Mouse (Mus musculus) adrenal gland, postnatal 25 days (tissue): ENCODE measurements around the gene Abcd1. TPM values are rescaled to one million over a fixed set of nuclear protein-coding genes. Genes with fewer than 3 reads are reported as not detected.
A peak's percentile ranks its signal among the peaks of the same experiment; 100 is the strongest.
"Not testable (repeated sequence)": the region's sequence is repeated elsewhere in the genome, so short reads cannot be mapped to it uniquely, and the experiment has no call there.

ENCODE experiments used
- DNase-seq: peaks from one replicate; pipeline ENCODE4 v3.0.0; 2021; ENCODE audit warnings: mixed read lengths
- long read RNA-seq: library from polyadenylated mRNA; stranded (forward); transcript quantifications from one replicate; pipeline ENCODE4 v2.0.0, GENCODE M21; 2021
- total RNA-seq: library from RNA; stranded (reverse); gene quantifications from 2 replicates; pipeline ENCODE4 v1.2.3, GENCODE M21; 2021

The Abcd1 gene
- 29.7 and 37.0 TPM in 2 replicates for total RNA-seq
- long read RNA-seq, transcript Abcd1-201 (10 exons, 3,648 nt), result major isoform, 7 of 8 reads
- long read RNA-seq, partial matches to known transcripts, result 1 of 8 reads
- long read RNA-seq, other reads (novel, unspliced or antisense), result 0 of 8 reads

DNA sequence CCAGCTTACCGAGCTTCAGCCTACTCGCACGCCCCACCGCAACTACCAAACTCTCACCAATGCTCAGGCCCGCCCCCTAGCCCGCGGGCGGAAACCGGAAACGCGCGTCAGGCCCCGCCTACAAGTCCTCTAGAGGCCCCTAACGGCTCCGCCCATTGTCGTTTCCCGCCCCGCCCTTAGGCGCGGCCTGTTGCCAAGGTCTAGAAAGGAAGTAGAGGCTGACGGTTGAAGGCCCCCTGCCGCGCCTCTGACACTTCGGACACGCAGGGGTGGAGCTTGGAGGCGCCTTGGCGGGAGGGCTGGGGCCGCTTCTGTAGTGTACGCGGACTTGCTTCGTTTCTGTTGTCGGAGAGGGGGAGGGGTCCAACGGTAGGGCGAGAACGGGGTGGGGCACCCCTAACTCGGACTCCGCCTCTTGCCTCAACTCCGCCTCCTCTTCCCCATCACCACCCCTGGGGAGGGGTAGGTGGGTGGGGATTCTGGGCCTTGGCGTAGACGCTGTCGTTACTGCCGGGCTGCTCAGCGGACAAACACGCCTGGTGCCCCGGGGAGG is at the start of gene Abcd1, which contains the start of gene Bcap31:
Abcd1 (plus strand) TSS at position 489 of the 553 bp plus-strand sequence.
Bcap31 (minus strand) TSS at position 67 of the 553 bp plus-strand sequence.
- DNase-seq, result peak; percentile 92

DNA sequence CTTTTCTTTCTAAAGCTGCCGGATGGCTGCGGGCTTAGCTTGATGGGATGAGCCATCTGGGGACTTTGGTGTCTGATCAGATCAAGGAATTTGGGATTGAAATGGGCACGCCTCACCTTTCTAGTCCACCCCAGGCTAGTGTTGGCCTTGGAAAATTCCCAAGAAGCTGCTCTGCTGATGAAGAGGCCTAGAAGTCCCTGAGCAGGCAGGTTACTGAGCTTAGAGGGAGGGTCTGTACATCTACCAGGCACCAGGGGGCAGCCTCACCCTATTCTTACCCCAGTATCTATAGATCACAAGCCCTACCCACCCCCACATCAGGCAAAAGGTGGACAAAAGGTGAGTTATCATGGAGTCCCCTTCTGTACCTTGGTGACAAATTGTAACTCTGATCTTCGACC is 44.4 kb upstream of the Abcd1 start:
- DNase-seq, result peak; percentile 61

DNA sequence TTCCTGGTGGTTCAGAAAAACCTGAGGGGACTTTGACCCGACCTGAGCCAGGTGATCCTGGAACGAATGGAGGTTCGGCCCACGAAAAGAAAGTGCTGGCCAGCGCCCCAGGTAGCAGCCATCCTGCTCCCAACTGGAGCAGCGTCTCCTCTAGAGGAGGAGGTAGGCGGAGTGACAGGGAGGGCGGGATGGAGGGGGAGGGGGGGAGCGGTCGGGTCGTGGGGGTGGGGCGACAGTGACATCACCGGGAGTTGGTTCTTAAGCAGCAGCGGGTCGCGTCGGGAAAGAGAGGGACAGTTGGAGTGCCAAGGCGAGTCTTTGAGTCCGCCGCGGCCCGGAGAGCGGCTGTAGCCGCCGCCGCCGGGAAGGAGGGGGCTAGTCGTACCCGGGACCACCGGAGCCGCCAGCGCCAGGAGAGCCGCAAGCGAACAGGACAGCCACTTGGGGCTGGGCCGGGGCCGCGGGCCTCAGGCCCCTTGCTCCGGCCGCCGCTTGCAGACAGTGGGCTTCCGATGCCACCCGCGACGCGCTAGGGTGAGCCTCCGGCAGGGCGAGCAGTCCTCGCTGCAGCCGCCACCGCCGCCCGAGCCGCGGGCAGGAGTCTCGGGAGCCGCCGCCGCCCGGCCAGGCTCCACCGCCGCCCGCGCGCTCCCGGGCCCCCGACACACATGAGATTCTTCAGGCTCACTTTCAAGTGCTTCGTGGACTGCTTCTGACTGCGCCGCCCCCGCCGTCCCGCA is 43.3 kb upstream of the Abcd1 start, which contains the start of gene Slc6a8:
Slc6a8 (plus strand) TSS at position 272 of the 740 bp plus-strand sequence.
- peak; percentile 83 for DNase-seq

DNA sequence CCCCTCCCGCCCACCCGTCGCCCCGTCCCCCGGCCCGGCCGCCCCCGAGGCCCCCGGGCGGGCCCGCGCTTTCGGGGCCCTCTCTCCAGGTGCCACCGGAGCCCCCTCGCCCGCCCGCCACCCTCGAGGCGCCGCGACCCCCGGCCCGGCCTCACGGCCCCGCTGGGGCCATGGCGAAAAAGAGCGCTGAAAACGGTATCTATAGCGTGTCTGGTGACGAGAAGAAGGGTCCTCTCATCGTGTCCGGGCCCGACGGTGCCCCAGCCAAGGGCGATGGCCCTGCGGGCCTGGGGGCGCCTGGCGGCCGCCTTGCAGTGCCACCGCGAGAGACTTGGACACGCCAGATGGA is 42.8 kb upstream of the Abcd1 start:
- DNase-seq, result no peak

DNA sequence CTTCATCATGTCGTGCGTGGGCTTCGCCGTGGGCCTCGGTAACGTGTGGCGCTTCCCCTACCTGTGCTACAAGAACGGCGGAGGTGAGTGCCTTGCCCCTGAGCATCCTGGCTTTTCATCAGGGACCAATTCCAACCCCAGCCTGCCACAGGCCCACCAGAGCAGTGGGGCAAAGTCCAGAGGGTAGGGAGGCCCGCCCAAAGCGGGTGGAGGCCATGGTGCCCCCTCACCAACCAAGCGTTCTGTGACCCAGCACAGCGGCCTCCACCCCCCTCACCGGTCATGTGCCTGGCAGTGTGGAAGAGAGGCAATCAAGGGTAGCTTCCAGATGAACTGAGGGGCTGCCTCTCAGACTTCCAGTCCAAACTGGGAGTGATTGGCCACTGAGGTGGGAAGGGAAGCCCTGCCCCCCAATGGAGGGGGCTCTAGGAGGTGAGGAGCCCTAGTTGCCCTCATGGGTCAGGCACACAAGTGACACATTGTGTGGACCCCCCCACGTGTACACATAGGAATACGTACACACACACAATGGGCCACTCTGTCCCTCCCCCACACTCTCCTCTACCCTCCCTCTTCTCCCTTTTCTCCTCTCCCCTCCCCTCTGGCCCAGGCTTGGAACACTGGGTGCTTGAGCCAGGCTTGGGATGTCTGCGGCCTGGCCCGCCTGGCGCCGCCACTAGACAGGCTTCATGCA is 42.3 kb upstream of the Abcd1 start:
- no peak for DNase-seq

DNA sequence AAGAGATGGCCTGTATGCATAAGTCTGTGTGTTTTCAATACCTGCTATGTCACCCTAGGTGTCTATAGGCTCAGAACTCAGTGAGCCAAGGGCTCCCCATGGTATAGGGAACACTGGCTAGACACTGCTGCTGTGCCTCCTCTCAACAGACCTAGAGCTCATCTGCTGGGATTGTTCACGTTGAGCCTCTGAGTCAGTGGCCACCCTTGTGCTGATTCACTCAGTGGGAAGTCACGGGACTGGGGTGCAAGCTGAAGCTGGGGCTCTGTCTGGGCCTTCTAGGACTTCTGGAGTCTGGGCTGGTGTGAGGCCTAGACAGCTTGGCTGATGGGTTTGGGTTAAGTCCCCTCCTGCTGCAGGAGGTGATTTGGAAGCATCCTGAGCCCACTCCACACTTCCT is 41.2 kb upstream of the Abcd1 start:
- DNase-seq, result peak; percentile 42

DNA sequence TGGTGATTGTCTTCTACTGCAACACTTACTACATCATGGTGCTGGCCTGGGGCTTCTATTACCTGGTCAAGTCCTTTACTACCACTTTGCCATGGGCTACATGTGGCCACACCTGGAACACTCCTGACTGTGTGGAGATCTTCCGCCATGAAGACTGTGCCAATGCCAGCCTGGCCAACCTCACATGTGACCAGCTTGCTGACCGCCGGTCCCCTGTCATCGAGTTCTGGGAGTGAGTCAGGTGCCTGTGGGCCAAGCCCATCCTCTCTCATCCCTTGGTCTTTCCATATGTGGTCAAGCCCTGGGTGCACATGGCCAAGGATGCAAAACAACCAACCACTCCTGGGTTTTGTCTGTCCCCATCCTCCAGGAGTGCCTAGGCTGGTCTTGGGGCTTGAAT is 39.7 kb upstream of the Abcd1 start:
- DNase-seq, result no peak

DNA sequence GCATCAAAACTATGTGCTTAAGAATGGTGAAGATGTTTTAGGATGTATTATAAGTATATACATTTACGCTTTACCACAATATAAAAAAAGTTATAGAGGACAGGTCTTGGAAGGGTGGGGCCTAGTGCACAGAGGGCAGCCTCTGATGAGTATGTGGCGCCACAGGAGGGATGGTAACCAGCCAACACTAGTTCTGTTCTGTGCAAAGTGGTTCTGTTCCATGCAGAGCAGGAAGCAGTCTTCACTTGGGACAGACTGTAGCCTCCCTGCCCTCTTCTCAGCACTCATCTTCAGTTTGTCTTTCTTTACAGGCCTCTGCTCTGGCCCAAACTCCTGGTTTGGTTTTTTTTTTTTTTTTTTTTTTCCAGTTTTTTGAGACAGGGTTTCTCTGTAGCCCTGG is 32.2 kb upstream of the Abcd1 start:
- no peak for DNase-seq

DNA sequence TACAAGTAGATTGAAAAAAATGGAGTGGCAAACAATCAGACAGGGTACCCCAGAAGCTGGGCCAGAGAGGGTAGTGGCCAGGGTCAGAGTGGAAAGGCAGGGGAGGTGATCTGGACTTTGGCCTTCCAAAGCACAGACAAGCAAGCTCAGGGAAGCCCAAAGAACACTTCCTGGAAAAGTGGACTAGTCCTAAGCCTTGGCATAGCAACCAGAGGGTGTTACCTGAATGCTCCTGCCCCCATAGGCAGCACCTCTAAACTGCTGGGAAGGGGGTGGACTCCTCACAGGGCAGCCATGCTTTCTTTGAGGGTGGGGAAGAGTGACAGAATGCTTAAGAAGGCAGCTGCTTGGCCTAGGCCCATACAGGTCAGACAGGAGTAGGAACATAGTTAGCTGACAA is 31.4 kb upstream of the Abcd1 start:
- no peak for DNase-seq

DNA sequence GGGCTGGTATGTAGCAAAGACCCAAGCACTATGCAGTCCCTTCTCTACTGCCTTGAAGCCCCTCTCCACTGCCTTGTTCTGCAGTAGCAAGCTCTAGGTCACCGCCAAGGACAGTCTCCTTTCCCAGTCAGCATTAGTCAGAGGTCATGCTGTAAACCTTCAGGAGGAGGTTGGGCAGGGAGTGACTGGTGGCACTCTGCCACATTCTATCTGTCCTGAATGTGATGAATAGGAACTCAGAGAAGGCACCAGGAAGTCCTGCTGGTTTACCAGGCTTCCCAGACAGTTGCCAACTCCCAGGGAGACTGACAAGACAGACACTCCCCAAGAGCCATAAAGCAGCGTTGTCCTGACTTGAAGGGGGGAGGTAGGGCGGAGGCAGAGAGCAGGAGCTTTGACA is 30.8 kb upstream of the Abcd1 start:
- peak; percentile 43 for DNase-seq

DNA sequence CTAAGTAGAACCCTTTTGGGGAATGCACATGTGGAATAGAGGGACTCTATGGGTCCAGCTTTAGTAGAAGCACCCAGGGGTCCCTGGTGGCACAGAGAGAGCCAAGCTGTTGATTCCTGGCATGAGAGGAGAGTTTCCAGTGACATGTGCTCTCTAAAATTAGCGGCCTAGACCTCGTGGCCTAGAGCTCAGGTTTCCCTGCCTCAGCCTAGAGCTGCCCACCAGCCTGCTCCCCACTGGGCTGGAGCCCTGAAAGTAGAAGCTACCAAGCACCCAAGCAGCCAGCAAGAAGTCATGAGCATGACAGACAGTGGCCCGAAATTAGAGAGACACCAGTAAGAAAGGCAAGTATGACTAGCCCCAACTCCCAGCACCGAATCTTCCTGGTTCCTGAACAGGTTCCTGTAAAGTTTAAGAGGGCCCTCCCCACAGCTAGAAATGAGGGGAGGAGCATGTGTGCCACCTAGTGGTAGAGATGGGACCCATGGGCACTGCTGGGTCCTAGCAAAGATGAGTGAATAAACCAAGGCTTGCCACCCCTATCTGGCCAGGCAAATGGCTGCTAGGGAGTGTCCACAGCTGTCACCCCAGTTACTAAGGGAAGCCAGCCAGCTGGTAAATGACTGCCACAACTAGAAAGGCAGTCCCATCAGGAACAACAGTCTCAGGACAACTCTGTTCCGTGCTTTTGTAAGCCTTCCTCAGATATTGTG is 25.3 kb upstream of the Abcd1 start:
- DNase-seq, result peak; percentile 54

DNA sequence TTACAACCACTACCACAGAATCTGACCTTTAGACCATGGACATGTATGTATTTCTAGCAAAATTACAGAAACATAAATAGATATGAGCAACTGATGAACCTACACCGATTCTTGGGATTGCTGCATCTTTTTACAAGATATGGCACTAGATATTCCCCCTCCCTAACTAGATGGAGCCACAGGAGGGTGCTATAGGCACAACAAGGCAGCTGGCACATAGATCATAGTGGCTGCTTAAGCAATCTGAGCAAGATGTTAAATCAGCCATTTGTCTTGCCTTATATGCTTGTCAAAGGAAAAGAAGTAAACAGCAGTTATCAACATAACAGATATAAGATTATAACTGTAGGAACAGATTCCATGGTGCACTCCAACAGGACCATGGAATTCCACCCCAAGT is 15.9 kb upstream of the Abcd1 start:
- DNase-seq, result no peak

DNA sequence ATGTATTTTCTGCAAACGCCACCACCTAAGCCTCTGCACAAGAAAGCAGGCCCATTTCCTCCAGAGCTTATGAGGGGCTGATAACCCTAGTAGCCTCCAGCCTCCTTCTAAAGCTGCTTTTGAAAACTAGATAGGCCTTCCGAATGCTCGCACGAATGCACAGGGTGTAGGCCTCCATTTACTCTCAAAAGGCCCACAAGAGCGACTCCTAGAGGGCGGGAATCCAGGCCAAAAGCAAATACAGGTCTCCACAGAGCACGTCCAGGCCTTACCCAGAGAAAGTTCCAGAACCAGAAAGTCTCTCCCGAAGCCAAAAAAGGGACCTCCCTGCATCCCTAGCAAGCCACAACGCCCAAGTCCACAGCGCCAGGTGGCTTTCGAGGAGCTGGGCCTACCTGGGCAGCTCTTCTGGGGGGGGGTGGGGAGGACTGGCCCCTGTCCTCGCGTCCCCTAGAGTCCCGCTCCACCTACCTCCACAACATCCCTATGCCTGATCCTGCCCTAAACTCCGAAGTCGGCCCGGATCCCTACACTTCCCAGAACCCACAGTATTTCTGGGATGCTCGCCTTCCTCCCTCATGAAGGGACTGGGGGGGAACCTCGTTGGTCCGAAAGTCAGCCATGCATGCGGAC is 805 bp upstream of the Abcd1 start:
- peak; percentile 18 for DNase-seq

DNA sequence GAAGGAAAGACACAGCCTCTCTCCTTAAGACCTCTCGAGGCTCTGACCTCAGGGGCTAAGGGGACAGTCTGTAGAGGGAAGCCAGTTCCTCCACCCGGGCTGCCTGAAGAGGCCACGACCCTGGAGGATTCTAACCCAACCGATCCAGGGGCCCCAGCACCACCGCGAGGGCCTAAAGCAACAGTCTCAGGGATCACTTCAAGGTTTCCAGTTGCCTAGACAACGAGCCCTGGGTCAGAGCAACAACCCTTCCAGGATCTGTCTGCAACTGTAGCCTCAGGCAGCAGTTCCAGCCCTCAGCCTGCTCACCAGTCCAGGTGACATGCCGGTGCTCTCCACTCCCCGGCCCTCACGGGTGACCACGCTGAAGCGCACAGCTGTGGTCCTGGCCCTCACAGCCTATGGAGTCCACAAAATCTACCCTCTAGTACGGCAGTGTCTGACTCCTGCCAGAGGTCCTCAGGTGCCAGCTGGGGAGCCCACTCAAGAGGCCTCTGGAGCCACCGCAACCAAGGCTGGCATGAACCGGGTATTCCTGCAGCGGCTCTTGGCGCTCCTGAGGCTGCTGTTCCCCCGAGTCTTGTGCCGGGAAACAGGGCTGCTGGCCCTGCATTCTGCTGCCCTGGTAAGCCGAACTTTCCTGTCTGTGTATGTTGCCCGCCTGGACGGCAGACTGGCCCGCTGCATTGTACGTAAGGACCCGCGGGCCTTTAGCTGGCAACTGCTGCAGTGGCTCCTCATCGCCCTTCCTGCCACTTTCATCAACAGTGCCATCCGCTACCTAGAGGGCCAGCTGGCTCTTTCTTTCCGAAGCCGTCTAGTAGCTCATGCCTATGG is 530 bp downstream of the Abcd1 start:
- peak; percentile 12 for DNase-seq

DNA sequence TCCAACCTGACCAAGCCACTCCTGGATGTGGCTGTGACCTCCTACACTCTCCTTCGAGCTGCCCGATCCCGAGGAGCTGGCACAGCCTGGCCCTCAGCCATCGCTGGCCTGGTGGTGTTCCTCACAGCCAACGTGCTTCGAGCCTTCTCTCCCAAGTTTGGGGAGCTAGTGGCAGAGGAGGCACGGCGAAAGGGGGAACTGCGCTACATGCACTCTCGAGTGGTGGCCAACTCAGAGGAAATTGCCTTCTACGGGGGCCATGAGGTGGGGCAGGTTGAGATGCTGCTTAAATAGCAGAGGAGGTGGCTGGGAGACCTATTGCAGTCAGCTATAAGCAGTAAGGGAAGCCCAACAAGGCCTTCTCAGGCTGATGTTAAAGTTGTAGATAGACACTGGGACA is 1.3 kb downstream of the Abcd1 start:
- peak; percentile 23 for DNase-seq

DNA sequence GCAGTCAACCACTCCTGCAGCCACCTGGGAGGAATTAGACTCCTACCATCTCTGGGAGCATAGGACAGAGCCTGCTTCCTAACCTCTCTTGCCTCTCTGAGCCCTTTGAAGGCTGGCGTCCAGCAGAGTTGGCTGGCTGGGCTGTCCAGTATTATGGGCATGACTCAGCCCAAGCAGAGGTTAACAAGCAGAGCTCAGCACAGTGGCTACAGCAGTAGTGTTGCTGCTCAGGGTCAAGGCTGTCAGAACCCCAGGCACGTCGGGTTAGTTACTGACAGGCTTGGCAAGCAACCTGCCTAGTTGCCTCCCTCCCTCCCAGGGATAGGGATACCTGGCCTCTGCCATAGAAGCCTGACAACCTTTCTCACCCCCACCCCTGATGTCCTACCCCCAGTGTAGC is 1.9 kb downstream of the Abcd1 start:
- peak; percentile 41 for DNase-seq

DNA sequence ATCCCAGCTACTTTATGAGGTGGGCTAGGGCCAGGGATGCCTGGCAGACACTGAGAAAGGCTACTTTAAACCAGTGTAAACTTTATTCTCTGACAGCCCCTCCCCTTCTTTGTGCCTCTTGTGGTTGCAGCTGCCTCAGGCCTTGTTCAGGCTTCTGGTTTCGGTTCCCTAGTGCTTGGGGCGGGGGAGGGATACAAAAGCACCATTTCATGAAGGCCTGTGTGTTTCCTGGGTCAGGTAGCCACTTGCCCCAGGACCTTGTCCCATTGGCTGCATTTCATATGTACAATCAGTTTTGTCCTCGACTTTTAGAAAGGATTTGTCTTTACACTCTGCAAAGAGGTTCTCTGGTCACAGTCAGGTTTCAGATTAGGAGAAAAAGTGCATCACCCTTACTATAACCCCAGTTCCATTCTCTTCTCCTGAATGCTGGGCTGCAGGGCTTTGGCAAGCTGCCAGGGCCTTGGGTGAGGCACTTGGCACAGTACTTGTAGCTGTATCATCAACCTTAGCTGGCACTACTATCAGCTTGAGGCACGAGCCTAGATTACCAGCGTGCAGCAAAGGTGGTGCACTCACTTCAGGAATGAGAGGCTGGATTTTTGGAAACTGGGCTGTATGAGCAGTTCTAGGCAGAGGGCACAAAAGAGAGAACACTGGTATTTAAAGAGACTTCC is 2.4 kb downstream of the Abcd1 start:
- peak; percentile 80 for DNase-seq

DNA sequence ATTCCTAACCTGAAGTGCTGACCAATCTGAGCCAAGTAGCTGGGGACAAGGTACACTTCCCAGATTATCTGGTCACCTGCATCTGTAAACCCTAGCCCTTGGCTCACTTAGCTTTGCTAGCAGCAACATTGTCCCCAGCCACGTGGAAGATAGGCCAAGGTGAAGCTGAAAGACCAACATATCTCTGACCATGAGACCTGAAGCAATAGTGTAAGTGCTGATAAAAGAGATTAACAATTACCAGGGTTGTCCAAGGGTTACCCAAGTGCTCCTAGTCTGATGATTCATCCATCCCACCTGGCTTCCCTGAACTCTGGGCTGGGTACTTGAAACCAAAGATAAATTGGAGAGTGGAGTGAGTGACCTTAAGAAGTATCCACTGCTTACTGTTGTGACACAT is 14.5 kb downstream of the Abcd1 start:
- DNase-seq, result no peak

DNA sequence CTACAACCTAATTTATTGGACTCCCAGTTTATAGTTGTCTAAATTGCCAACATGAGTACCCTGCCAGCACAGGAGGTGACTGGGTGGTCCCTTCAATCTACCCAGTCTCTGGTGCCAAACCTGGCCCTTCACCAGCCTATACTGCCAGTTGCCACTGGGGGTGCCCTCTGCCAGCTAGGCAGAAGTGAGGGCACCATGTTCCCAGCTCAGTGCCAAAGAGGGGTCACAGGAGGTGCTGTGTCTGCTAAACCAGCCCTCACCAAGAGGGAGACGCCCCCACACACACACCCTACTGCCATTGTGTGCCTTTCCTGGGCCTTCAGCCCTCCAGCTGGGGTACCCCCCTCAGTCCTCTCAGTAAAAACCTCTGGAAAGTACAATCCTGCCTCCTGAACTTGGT is 21.8 kb downstream of the Abcd1 start:
- no peak for DNase-seq

DNA sequence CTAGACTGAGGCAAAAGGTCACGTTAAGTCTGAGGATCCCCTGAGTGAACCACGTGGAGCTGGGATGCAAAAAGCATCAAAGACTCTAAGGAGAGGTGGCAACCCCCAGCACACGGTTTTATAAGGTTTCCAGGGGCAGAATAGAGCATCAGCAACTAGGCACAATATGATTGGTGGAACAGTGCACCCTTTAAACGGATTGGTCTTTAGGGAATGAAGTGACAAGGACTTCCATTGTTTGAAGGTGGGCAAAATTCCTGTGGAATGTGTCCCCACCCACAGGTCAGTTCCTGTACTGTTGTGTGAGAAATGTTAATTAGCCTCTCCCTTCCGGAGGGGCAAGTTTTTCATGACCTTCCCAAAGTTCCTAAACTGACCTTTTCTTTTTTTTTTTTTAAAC is 22.8 kb downstream of the Abcd1 start:
- DNase-seq, result no peak

DNA sequence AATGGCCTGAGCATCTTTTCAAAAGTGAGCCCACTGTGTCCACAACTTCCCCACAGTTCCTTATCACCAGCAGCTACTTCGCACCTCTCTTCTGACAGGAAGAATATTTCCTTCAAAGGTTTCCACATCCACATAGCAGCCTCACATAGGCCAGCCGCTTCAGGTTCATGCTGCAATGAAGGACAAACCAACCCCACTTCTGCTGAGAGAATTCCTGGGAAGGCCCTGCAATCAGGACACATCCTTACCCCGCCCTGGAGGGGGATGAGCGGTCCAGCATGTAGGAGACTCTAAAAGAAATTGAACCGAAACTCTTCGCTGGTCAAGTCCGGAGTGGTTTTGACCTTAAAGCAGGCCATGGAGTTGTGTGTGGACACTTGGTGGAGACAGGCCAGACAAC is 23.4 kb downstream of the Abcd1 start:
- not testable (repeated sequence) for DNase-seq
